Mouse (Mus musculus) kidney, adult 2 months (tissue): ENCODE data around the gene Dynll2.

Experiments
- CTCF ChIP-seq: fragments of 200-500 bp; conservative IDR thresholded peaks from 2 replicates; pipeline ENCODE4 v1.5.1; 2011; ENCODE audit warnings: low read depth, mild to moderate bottlenecking, control low read depth, low read length, moderate library complexity, mixed read lengths; ENCODE audit not compliant: insufficient read depth, insufficient read length
- POLR2A ChIP-seq: fragments of 200-500 bp; IDR thresholded peaks from one replicate; pipeline ENCODE4 v1.6.1; 2011; ENCODE audit warnings: low read depth, low read length, control low read depth

- TF ChIP-seq CTCF (no peak), POLR2A (no peak)
Measured at GRCm38 (mm10) chr11:88011208-88011913, 24.0 kb upstream of the Dynll2 start.
